Mouse (Mus musculus) forebrain, embryonic 12.5 days (tissue): ENCODE data around the gene Chsy1. TPM values are rescaled to one million over a fixed set of nuclear protein-coding genes. Genes with fewer than 3 reads are reported as not detected.
A peak's percentile ranks its signal among the peaks of the same experiment; 100 is the strongest.

Experiments used
- ATAC-seq: fragments of 200-750 bp; cut with Nextera tagmentation; 2 replicates; pipeline ENCODE4 v1.8.0; 2017; ENCODE audit warnings: moderate TSS enrichment; ENCODE audit not compliant: low FRiP score
- H3K27ac ChIP-seq: fragments of 300-500 bp; sonication (generic); 2 replicates; pipeline ENCODE4 v1.5.1; 2016; ENCODE audit warnings: mild to moderate bottlenecking
- H3K27me3 ChIP-seq: fragments of 300-500 bp; sonication (generic); 2 replicates; pipeline ENCODE4 v1.6.1; 2016; ENCODE audit warnings: mild to moderate bottlenecking
- H3K36me3 ChIP-seq: fragments of 300-500 bp; sonication (generic); replicated peaks from 2 replicates; pipeline ENCODE4 v1.6.1; 2016; ENCODE audit warnings: mild to moderate bottlenecking
- H3K4me1 ChIP-seq: fragments of 300-500 bp; sonication (generic); 2 replicates; pipeline ENCODE4 v1.6.1; 2016
- H3K4me2 ChIP-seq: fragments of 300-500 bp; sonication (generic); 2 replicates; pipeline ENCODE4 v1.6.1; 2016; ENCODE audit warnings: mild to moderate bottlenecking, moderate library complexity
- H3K4me3 ChIP-seq: fragments of 300-500 bp; sonication (generic); replicated peaks from 2 replicates; pipeline ENCODE4 v1.5.1; 2016; ENCODE audit warnings: mild to moderate bottlenecking
- H3K9ac ChIP-seq: fragments of 300-500 bp; sonication (generic); 2 replicates; pipeline ENCODE4 v1.6.1; 2016; ENCODE audit warnings: mild to moderate bottlenecking
- H3K9me3 ChIP-seq: fragments of 300-500 bp; sonication (generic); 2 replicates; pipeline ENCODE4 v1.6.1; 2016
- WGBS: fragments of 180-500 bp; shearing (Covaris S2); methylation state at CpG from one replicate; pipeline ENCODE4 v1.1.7; 2016; 5-methylcytosine and 5-hydroxymethylcytosine counted together
- polyA plus RNA-seq: library from polyadenylated mRNA; unstranded; fragments of >200 nt; fragmentation: Nextera tagmentation; extraction: Ambion mirVana; gene quantifications from 2 replicates; pipeline ENCODE4 v1.2.1, GENCODE M21; 2016

Chsy1 gene
- 13.3 and 15.9 TPM in 2 replicates for polyA plus RNA-seq

- Histone ChIP-seq H3K4me3 (peak within 1 kb of the TSS; percentile 94), H3K9ac (peak within 1 kb of the TSS; percentile 97), H3K27ac (peak within 1 kb of the TSS; percentile 95), H3K36me3 (0 out of 2 replicates have a peak, but pooled peaks cover 6% of the 10 kb centered on the region), H3K9me3 (no peaks in the 10 kb centered on the region), H3K4me1 (peaks cover 31% of the 10 kb centered on the region), H3K27me3 (peaks cover 25% of the 10 kb centered on the region), H3K4me2 (peak within 1 kb of the TSS; percentile 91)
- ATAC-seq, result peak; percentile 90
- WGBS, result under 1% methylated on average over 89 of the region's 123 CpGs
Measured at GRCm38 (mm10) chr7:66108961-66109854, at the start of gene Chsy1. Gene Chsy1 (plus strand): TSS chr7:66109515.

DNA sequence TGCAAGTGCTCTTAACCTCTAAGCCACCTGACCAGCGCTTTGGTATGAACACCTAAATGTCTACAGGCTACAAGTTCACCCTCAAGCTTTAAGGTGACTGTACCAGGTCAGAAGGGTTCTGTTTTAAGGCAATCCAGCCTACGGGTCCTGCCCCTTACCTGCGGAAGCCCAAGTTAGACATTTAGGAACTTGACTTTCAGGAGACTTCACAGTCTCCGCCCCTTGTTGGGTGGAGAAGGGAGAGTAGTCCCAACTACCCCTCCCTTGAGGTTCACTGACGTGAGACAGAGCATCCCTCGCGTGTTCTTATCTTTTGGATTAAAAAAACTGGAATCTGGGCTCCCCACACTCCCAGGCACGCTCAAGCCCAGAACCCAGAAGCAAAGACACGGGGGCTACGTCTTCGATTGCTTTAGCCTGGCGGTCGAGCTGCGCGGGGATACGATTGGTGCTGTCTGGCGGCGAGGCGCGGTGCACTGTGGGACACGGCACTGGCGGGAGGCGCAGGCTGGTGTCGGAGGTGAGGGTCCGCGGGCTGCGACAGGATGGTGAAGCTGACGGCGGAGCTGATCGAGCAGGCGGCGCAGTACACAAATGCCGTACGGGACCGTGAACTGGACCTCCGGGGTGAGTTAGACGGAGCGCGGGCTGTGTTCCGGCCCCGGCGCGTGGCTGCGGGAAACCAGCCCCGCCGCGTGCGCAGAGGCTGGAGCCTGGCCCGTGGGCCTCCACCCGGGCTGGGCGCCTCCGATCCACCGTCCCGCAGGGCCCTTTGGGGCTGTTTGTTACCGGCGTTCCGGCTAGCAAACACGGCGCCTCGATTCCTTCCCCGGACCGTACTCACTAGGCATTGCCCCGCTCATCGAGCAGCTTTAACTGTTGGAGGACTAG, 49.0 kb upstream of the Chsy1 start:
- 1% methylated on average over 64 of the region's 64 CpGs for WGBS
- Histone ChIP-seq H3K4me1 (peaks cover 16% of the 10 kb centered on the region), H3K9me3 (no peaks in the 10 kb centered on the region), H3K27ac (peak overlapping the region; percentile 73), H3K9ac (peak overlapping the region; percentile 92), H3K4me2 (peak overlapping the region; percentile 78), H3K4me3 (peak overlapping the region; percentile 94), H3K36me3 (peaks cover 22% of the 10 kb centered on the region), H3K27me3 (peaks cover 10% of the 10 kb centered on the region; the same call in 1 of the 2 replicates)
- peak; percentile 98 for ATAC-seq

DNA sequence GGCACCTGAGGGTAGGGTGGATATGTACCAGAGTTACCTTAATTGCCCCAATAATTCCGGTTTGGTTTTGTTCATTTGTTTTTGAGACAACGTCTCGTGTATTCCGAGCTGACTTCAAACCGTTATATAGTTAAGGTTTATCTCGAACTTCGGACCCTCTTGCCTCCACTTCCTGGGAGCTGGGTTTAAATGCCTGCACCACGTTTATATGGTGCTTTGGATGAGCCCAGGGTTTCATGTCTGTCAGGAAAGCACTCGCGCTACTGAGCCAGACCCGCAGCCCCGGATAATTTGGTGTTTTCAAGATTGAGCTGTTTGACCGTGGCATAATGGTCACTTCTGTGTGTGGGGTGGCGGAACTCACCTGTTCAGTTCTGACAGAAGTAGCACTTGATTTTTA, 48.3 kb upstream of the Chsy1 start:
- H3K4me2 ChIP-seq, result peak overlapping the region; percentile 78
- H3K36me3 ChIP-seq, result peaks cover 28% of the 10 kb centered on the region
- no peaks in the 10 kb centered on the region for H3K9me3 ChIP-seq
- H3K27me3 ChIP-seq, result peaks cover 10% of the 10 kb centered on the region; the same call in 1 of the 2 replicates
- H3K9ac ChIP-seq, result peak overlapping the region; percentile 92
- no peak for ATAC-seq
- peak overlapping the region; percentile 94 for H3K4me3 ChIP-seq
- H3K27ac ChIP-seq, result no peak overlapping the region
- WGBS, result 2% methylated on average over 14 of the region's 14 CpGs
- peaks cover 16% of the 10 kb centered on the region for H3K4me1 ChIP-seq

DNA sequence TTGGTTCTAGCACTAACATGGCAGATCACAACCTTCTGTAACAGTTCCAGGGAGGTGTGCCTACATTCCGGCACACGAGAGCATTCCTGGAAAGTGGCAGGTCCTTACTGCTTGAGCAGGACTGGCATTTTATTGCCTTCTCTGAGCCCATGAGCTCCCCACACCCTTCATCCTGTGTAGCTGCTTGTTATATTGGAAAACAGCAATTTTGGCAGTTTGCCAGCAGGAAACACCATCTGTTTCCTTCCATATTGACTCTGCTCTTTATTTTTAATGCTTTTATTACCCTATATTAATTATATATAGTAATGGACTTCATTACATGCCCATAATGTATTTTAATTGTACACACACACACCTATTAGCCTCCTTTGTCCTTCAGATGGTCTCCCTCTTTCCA, 32.9 kb upstream of the Chsy1 start:
- no peak overlapping the region for H3K9ac ChIP-seq
- no peak overlapping the region for H3K4me3 ChIP-seq
- no peak for ATAC-seq
- 0 out of 2 replicates have a peak overlapping the region, but pooled peaks have one; percentile 31 for H3K27ac ChIP-seq
- no peaks in the 10 kb centered on the region for H3K27me3 ChIP-seq
- no peak overlapping the region for H3K4me2 ChIP-seq
- H3K36me3 ChIP-seq, result peaks cover 54% of the 10 kb centered on the region
- 72% methylated on average over 2 of the region's 2 CpGs for WGBS
- no peaks in the 10 kb centered on the region for H3K9me3 ChIP-seq
- H3K4me1 ChIP-seq, result peaks cover 17% of the 10 kb centered on the region

DNA sequence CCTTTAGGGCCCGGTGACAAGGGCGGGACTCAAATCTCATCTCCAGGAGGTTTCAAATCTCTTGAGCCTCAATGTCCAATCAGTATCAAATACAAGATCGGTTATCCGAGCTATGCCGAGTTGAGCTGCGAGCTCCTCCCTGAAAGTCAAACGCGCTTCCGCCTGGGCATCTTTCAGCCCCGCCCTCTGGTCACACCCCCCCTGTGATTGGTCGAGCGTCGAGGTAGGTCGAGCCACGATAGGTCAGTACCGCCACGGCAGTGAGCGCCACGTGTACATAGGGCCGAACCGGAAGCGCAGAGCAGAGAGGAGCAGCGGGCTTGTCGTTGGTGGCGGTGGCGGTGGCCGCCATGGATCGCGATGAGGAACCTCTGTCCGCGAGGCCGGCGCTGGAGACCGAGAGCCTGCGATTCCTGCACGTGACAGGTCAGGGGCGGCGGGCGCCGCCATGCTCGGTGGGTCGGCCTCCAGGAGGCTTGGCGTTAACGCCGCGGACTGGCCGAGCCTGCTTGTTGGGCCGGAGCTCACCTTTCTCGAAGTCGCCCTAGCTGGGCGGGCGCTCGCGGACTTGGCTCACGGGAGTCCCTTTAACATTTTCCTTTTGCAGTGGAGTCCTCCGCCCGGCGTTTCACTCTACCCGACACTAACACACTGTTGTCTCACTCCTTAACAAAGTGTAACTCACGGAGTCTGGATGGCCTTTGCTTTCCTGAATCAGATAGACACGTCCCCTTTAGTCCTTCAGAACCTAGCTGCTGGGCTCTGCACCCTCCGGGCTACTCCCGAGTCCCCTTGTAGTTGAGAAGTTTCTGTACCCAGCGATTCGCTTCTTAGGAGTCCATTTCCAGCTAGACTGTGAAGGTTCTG, 29.7 kb upstream of the Chsy1 start, which contains the start of gene Selenos:
Selenos (plus strand) TSS at position 286 of the 867 bp plus-strand sequence.
- no peaks in the 10 kb centered on the region for H3K27me3 ChIP-seq
- H3K4me3 ChIP-seq, result peak within 1 kb of the TSS; percentile 88
- H3K9ac ChIP-seq, result peak within 1 kb of the TSS; percentile 86
- under 1% methylated on average over 65 of the region's 65 CpGs for WGBS
- peak within 1 kb of the TSS; percentile 80 for H3K4me2 ChIP-seq
- peak within 1 kb of the TSS; percentile 73 for H3K27ac ChIP-seq
- H3K36me3 ChIP-seq, result peaks cover 48% of the 10 kb centered on the region
- peak; percentile 100 for ATAC-seq
- H3K4me1 ChIP-seq, result peaks cover 18% of the 10 kb centered on the region
- H3K9me3 ChIP-seq, result no peaks in the 10 kb centered on the region

GRCm38 (mm10) chr7:66080231-66080613, 29.1 kb upstream of the Chsy1 start:
- ATAC-seq, result no peak
- peaks cover 48% of the 10 kb centered on the region for H3K36me3 ChIP-seq
- no peaks in the 10 kb centered on the region for H3K9me3 ChIP-seq
- no peak overlapping the region for H3K27ac ChIP-seq
- H3K4me1 ChIP-seq, result peaks cover 18% of the 10 kb centered on the region
- peak overlapping the region; percentile 80 for H3K4me2 ChIP-seq
- peak overlapping the region; percentile 86 for H3K9ac ChIP-seq
- no peaks in the 10 kb centered on the region for H3K27me3 ChIP-seq
- peak overlapping the region; percentile 88 for H3K4me3 ChIP-seq
- WGBS, result 43% methylated on average over 5 of the region's 5 CpGs

DNA sequence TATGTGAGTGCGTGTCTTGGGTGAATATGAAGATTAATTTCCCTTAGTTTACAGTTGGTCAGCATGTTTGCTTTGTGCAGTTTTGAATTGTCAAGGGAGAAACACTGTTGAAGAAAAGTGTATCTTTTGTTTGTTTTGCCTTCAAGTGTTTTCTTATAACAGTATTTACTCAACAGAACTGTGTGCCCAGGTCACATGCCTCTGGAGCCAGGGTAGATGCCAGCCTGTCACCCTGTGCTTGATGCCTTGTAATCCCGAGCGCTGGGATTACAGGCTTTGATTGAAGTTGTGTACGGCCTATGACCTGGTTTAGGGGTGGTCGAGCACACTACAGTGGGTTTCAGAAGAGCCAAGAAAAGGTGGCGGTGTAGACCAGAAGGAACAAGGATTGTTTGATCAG, 25.6 kb upstream of the Chsy1 start:
- no peak overlapping the region for H3K27ac ChIP-seq
- no peak overlapping the region for H3K4me3 ChIP-seq
- H3K36me3 ChIP-seq, result peaks cover 65% of the 10 kb centered on the region
- 92% methylated on average over 6 of the region's 6 CpGs for WGBS
- H3K4me2 ChIP-seq, result no peak overlapping the region
- peaks cover 17% of the 10 kb centered on the region for H3K4me1 ChIP-seq
- no peaks in the 10 kb centered on the region for H3K9me3 ChIP-seq
- H3K27me3 ChIP-seq, result no peaks in the 10 kb centered on the region
- no peak for ATAC-seq
- no peak overlapping the region for H3K9ac ChIP-seq

GRCm38 (mm10) chr7:66084546-66084945, 24.8 kb upstream of the Chsy1 start:
- no peak overlapping the region for H3K4me3 ChIP-seq
- WGBS, result 86% methylated on average over 7 of the region's 7 CpGs
- H3K9ac ChIP-seq, result no peak overlapping the region
- no peak overlapping the region for H3K27ac ChIP-seq
- H3K4me1 ChIP-seq, result peaks cover 14% of the 10 kb centered on the region
- no peak for ATAC-seq
- H3K27me3 ChIP-seq, result no peaks in the 10 kb centered on the region
- H3K36me3 ChIP-seq, result peaks cover 71% of the 10 kb centered on the region
- H3K9me3 ChIP-seq, result no peaks in the 10 kb centered on the region
- H3K4me2 ChIP-seq, result no peak overlapping the region

- no peak overlapping the region for H3K27ac ChIP-seq
- H3K9me3 ChIP-seq, result no peaks in the 10 kb centered on the region
- no peaks in the 10 kb centered on the region for H3K4me1 ChIP-seq
- H3K4me3 ChIP-seq, result no peak overlapping the region
- H3K9ac ChIP-seq, result no peak overlapping the region
- 91% methylated on average over 4 of the region's 4 CpGs for WGBS
- H3K27me3 ChIP-seq, result no peaks in the 10 kb centered on the region
- peaks cover 88% of the 10 kb centered on the region for H3K36me3 ChIP-seq
- ATAC-seq, result no peak
- H3K4me2 ChIP-seq, result no peak overlapping the region
Measured at GRCm38 (mm10) chr7:66087652-66088051, 21.7 kb upstream of the Chsy1 start.

DNA sequence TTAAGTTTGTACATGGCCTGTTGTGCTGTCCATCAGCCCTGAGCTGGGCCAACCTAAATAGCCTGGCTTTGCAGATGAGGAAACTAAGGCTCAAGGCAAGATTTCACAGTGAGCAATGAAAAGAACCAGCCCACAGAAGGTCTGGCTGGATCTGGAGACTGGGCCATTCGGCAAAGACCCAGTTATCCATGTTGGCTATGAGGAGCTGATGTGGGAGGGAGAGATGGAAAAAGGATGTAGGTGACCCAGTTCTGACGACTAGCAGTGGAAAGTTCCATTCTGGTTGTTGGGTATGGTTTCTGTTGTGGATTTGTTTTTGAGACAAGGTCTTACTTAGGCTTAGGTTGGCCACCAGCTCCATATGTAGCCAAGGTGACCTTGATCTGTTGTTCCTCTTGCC, 21.2 kb upstream of the Chsy1 start:
- H3K36me3 ChIP-seq, result peaks cover 84% of the 10 kb centered on the region
- no peak for ATAC-seq
- WGBS, result 87% methylated on average over 2 of the region's 2 CpGs

GRCm38 (mm10) chr7:66090676-66091190, 18.6 kb upstream of the Chsy1 start:
- no peak overlapping the region for H3K27ac ChIP-seq
- peaks cover 59% of the 10 kb centered on the region for H3K36me3 ChIP-seq
- H3K4me3 ChIP-seq, result no peak overlapping the region
- ATAC-seq, result no peak
- H3K9ac ChIP-seq, result no peak overlapping the region
- 76% methylated on average over 11 of the region's 11 CpGs for WGBS
- no peak overlapping the region for H3K4me2 ChIP-seq
- H3K4me1 ChIP-seq, result no peaks in the 10 kb centered on the region
- no peaks in the 10 kb centered on the region for H3K27me3 ChIP-seq
- H3K9me3 ChIP-seq, result no peaks in the 10 kb centered on the region

More for the DNA sequence above, 21.2 kb upstream of the Chsy1 start:
- no peak overlapping the region for H3K9ac ChIP-seq
- H3K9me3 ChIP-seq, result no peaks in the 10 kb centered on the region
- H3K4me3 ChIP-seq, result no peak overlapping the region
- H3K27me3 ChIP-seq, result no peaks in the 10 kb centered on the region
- H3K4me1 ChIP-seq, result no peaks in the 10 kb centered on the region
- H3K27ac ChIP-seq, result no peak overlapping the region
- no peak overlapping the region for H3K4me2 ChIP-seq
